Mouse (Mus musculus) CH12.LX (cell line): ENCODE measurements at regions not wholly inside any gene's neighbourhood (a gene's known extent, or its start where the extent isn't known, plus 50 kb on each side); places are given as distances from the start of the nearest gene placed in this dataset.
"Not testable (repeated sequence)": the region's sequence is repeated elsewhere in the genome, so short reads cannot be mapped to it uniquely, and the experiment has no call there.

Source experiments
- DNase-seq: peaks from one replicate; pipeline ENCODE4 v3.0.0-alpha.2; 2013; ENCODE audit errors: extremely low read depth
- H3K27ac ChIP-seq: 2 replicates; pipeline ENCODE4 v1.5.1; 2012; ENCODE audit warnings: low read depth, mild to moderate bottlenecking, control low read depth, moderate library complexity; ENCODE audit not compliant: insufficient read depth
- H3K27me3 ChIP-seq: replicated peaks from 2 replicates; pipeline ENCODE3; 2012; ENCODE audit warnings: inconsistent platforms
- H3K36me3 ChIP-seq, 2 experiments: replicated peaks in 1 of 2; 2 replicates each; pipeline versions ENCODE3 to v1.6.1; 2012; ENCODE audit warnings: inconsistent platforms in 1 of 2, low read length in 1 of 2, mild to moderate bottlenecking in 1 of 2, mixed read lengths in 1 of 2, moderate library complexity in 1 of 2; ENCODE audit not compliant: control insufficient read depth in 1 of 2, insufficient read depth in 1 of 2
- H3K4me1 ChIP-seq, 2 experiments: 2 replicates each; pipeline ENCODE4 v1.6.1; 2012; ENCODE audit warnings: inconsistent platforms in 1 of 2, moderate library complexity in 1 of 2; ENCODE audit not compliant: insufficient read depth in 2 of 2, control insufficient read depth in 1 of 2
- H3K4me2 ChIP-seq: 2 replicates; pipeline ENCODE4 v1.6.1; 2012; ENCODE audit warnings: low read depth, mild to moderate bottlenecking, control low read depth; ENCODE audit not compliant: poor library complexity, insufficient read depth, severe bottlenecking
- H3K4me3 ChIP-seq, 3 experiments: fragments of 150-350 bp in 1 of 3; sonication (generic) in 1 of 3; replicated peaks in 1 of 3; 2 replicates each; pipeline versions ENCODE3 to v1.5.1; 2011 to 2012; ENCODE audit warnings: low read depth in 2 of 3, low read length in 2 of 3, mild to moderate bottlenecking in 2 of 3, moderate library complexity in 2 of 3, control low read depth in 1 of 3, improper control_type of control experiment in 1 of 3, inconsistent platforms in 1 of 3, mixed read lengths in 1 of 3; ENCODE audit not compliant: poor library complexity in 1 of 3
- H3K79me2 ChIP-seq: replicated peaks from 2 replicates; pipeline ENCODE4 v1.6.1; 2012; ENCODE audit warnings: mild to moderate bottlenecking, moderate library complexity; ENCODE audit not compliant: control insufficient read depth, poor library complexity, insufficient read depth, severe bottlenecking; ENCODE audit errors: extremely low read depth
- H3K9ac ChIP-seq: 2 replicates; pipeline ENCODE4 v1.6.1; 2012; ENCODE audit warnings: low read depth, mild to moderate bottlenecking, control low read depth, moderate library complexity; ENCODE audit not compliant: insufficient read depth
- H3K9me3 ChIP-seq: replicated peaks from 2 replicates; pipeline ENCODE3; 2012; ENCODE audit warnings: low read length, inconsistent platforms, mixed read lengths
- BHLHE40 ChIP-seq: IDR thresholded peaks from 2 replicates; pipeline ENCODE4 v1.6.1; 2011; ENCODE audit warnings: mild to moderate bottlenecking, low read depth, low read length, improper control_type of control experiment
- EP300 ChIP-seq: IDR thresholded peaks from 2 replicates; pipeline ENCODE4 v1.6.1; 2011; ENCODE audit warnings: low read length, improper control_type of control experiment
- ETS1 ChIP-seq: conservative IDR thresholded peaks from 2 replicates; pipeline ENCODE4 v1.6.1; 2012; ENCODE audit warnings: low read depth, mild to moderate bottlenecking, inconsistent platforms, low read length, improper control_type of control experiment, moderate library complexity
- IRF4 ChIP-seq: IDR thresholded peaks from 2 replicates; pipeline ENCODE4 v1.6.1; 2014; ENCODE audit warnings: low read depth, mild to moderate bottlenecking, inconsistent platforms, low read length, improper control_type of control experiment
- dilution Hi-C: fragments of 300-500 bp; cut with MboI; formaldehyde crosslinking; loops from 2 replicates; pipeline ENCODE4 v1.14.3; 2020; ENCODE audit warnings: low sequenced_read_pairs; ENCODE audit not compliant: extremely low pct_unique_long_range_greater_than_20kb, extremely low pct_ligation_motif_present
- in situ Hi-C: fragments of 300-500 bp; cut with MboI; formaldehyde crosslinking; loops from 3 replicates; pipeline ENCODE4 v1.14.3; 2019; ENCODE audit warnings: low sequenced_read_pairs, low pct_ligation_motif_present, low pct_unique_long_range_greater_than_20kb, mixed read lengths

DNA sequence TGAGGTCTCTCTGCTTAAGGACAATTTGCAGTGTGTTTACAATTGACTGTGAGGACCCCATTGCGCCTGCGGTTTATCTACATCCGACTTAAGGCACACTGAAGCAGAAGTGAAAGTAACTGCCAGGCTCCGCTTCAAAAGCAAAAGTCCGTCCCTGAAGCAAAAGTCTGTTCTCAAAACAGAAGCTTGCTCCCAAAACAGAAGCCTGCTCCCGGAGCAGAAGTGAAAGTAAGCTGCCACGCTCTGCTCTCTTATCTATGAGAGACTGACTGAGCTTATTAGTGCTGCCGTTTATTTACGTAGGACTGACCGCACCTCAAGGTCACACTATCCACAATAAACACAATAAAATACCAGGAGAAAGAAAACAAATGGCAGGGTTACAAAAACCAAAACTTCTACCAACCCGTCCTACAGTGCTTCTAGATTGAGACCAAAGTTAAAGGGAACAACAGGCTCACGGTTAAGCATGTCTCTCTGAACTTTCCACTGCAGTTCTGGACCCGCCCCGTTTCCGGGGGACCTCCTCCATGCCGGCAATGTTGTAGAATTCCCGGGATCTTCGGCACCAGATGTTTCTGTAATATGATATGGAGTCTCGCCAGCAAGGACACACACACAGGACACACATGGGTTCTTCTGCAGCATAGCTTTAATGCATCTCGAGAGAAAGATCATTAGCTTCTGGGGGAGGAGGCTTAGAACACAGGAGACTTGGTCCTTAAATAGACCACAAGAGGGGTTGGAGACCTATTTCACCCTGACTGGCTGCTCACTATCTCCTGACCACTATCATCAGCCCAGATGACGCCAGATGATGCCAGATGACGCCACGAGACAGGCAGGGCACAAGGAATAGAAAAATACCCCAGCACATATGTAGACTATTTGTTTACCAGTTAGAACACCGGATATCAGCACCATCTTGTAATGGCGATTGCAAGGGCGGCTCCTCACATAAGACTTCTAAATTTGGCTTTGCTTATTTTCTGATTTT is 665.8 kb downstream of the Nebl start:
- Histone ChIP-seq H3K27ac (peak overlapping the region; percentile 56), H3K4me3 (peak overlapping the region; percentile 13 to 38 (median 36))
- in situ Hi-C loops, dilution Hi-C loops, H3K9ac ChIP-seq, H3K27me3 ChIP-seq, H3K4me1 ChIP-seq, H3K36me3 ChIP-seq, H3K79me2 ChIP-seq, H3K4me2 ChIP-seq, H3K9me3 ChIP-seq: not testable (repeated sequence)
- peak; percentile 74 for DNase-seq
- peak; percentile 30; the same call in 1 of the 2 replicates for TF ChIP-seq ETS1
- peak; percentile 65 for TF ChIP-seq EP300
- peak; percentile 40; the same call in 1 of the 2 replicates for TF ChIP-seq BHLHE40
- peak; percentile 74 for TF ChIP-seq IRF4
